ENCODE assay signal across 13 mouse cellular contexts in genomic region chr1:182776749-182777410, GRCm38 (mm10). TPM values are rescaled to one million over a fixed set of nuclear protein-coding genes. Genes with fewer than 3 reads are reported as not detected.
DNase-seq lines count a peak whose midpoint lies in the region; ATAC-seq lines count a peak whose summit lies in the region.
"Had no signal": no experiment of that assay in that cellular context is flagged by ENCODE, and none has a peak within 500 bp of the region (broad histone marks: within the 10 kb centered on the region; RNA-seq: fewer than 3 reads in every experiment).

No protein-coding gene starts in this region.

- DNase-seq in kidney, adult 9 months: no peak
- peak; percentile 77 for DNase-seq in brain, adult 2 months (ENCODE audit: low read depth, low spot score)
- peak; percentile 45 for DNase-seq in cerebellum, adult 11-12 months
- peak; percentile 10 for DNase-seq in embryonic facial prominence, embryonic 14.5 days (ENCODE audit: low spot score)
- no peak for DNase-seq in retina, postnatal 1 day
- DNase-seq in heart, embryonic 10.5 days (ENCODE audit: low spot score): no peak
- DNase-seq: forebrain, postnatal 0 days; heart, adult 11 months; lung, embryonic 14.5 days had no signal

- 34% methylated on average over 10 of the region's 10 CpGs for WGBS in kidney, embryonic 16.5 days
- WGBS in embryonic facial prominence, embryonic 14.5 days: 44% methylated on average over 10 of the region's 10 CpGs
- WGBS in heart, embryonic 10.5 days: 63% methylated on average over 10 of the region's 10 CpGs

- no peak overlapping the region for H3K9ac ChIP-seq in kidney, embryonic 16.5 days (replicated peaks; ENCODE audit: low read length)
- no peak overlapping the region for H3K9ac ChIP-seq in embryonic facial prominence, embryonic 14.5 days (ENCODE audit: low read depth, low read length)
- H3K9ac ChIP-seq: forebrain, postnatal 0 days; limb, embryonic 12.5 days; lung, embryonic 14.5 days; midbrain, embryonic 12.5 days had no signal

- no peaks in the 10 kb centered on the region for H3K36me3 ChIP-seq in kidney, embryonic 16.5 days (ENCODE audit: insufficient read depth, low read length)
- H3K36me3 ChIP-seq in embryonic facial prominence, embryonic 14.5 days (ENCODE audit: control insufficient read depth, insufficient read depth, low read length): no peaks in the 10 kb centered on the region
- H3K36me3 ChIP-seq in heart, embryonic 10.5 days: no peaks in the 10 kb centered on the region
- H3K36me3 ChIP-seq: limb, embryonic 12.5 days; midbrain, embryonic 12.5 days had no signal

- H3K27me3 ChIP-seq in kidney, embryonic 16.5 days (ENCODE audit: insufficient read depth, low read length): no peaks in the 10 kb centered on the region
- no peaks in the 10 kb centered on the region for H3K27me3 ChIP-seq in embryonic facial prominence, embryonic 14.5 days (replicated peaks; ENCODE audit: control insufficient read depth, insufficient read depth, low read length)
- no peaks in the 10 kb centered on the region for H3K27me3 ChIP-seq in heart, embryonic 10.5 days (ENCODE audit: insufficient read depth, poor library complexity, severe bottlenecking)
- H3K27me3 ChIP-seq: limb, embryonic 12.5 days; midbrain, embryonic 12.5 days had no signal

- H3K4me2 ChIP-seq in kidney, embryonic 16.5 days (replicated peaks; ENCODE audit: low read depth, low read length): no peak overlapping the region
- H3K4me2 ChIP-seq in embryonic facial prominence, embryonic 14.5 days (ENCODE audit: low read depth, low read length): no peak overlapping the region
- H3K4me2 ChIP-seq: limb, embryonic 12.5 days; lung, embryonic 14.5 days; midbrain, embryonic 12.5 days had no signal

- peaks cover 4% of the 10 kb centered on the region for H3K9me3 ChIP-seq in kidney, embryonic 16.5 days (ENCODE audit: low read length)
- no peaks in the 10 kb centered on the region for H3K9me3 ChIP-seq in embryonic facial prominence, embryonic 14.5 days (ENCODE audit: control insufficient read depth, low read length)
- no peaks in the 10 kb centered on the region for H3K9me3 ChIP-seq in heart, embryonic 10.5 days
- H3K9me3 ChIP-seq: limb, embryonic 12.5 days; midbrain, embryonic 12.5 days had no signal

- H3K27ac ChIP-seq in kidney, embryonic 16.5 days (ENCODE audit: low read length): no peak overlapping the region
- H3K27ac ChIP-seq in embryonic facial prominence, embryonic 14.5 days (replicated peaks; ENCODE audit: low read depth, low read length): no peak overlapping the region
- H3K27ac ChIP-seq in heart, embryonic 10.5 days: no peak overlapping the region
- H3K27ac ChIP-seq: limb, embryonic 12.5 days; midbrain, embryonic 12.5 days had no signal

- ATAC-seq in kidney, embryonic 16.5 days (ENCODE audit: low FRiP score, low TSS enrichment): peak; percentile 80
- ATAC-seq in embryonic facial prominence, embryonic 14.5 days (ENCODE audit: low read depth): no peak
- ATAC-seq: forebrain, postnatal 0 days had no signal

- no peak overlapping the region for H3K4me3 ChIP-seq in kidney, embryonic 16.5 days (ENCODE audit: low read length)
- H3K4me3 ChIP-seq in embryonic facial prominence, embryonic 14.5 days (ENCODE audit: low read depth, low read length): no peak overlapping the region
- no peak overlapping the region for H3K4me3 ChIP-seq in heart, embryonic 10.5 days
- H3K4me3 ChIP-seq: limb, embryonic 12.5 days; midbrain, embryonic 12.5 days had no signal

- peaks cover 6% of the 10 kb centered on the region for H3K4me1 ChIP-seq in kidney, embryonic 16.5 days (ENCODE audit: insufficient read depth, low read length)
- no peaks in the 10 kb centered on the region for H3K4me1 ChIP-seq in embryonic facial prominence, embryonic 14.5 days (ENCODE audit: control insufficient read depth, insufficient read depth, low read length)
- H3K4me1 ChIP-seq in heart, embryonic 10.5 days: peaks cover 27% of the 10 kb centered on the region
- H3K4me1 ChIP-seq: limb, embryonic 12.5 days had no signal

RNA-seq across cellular contexts. Expression of gene Susd4, which starts 13.2 kb away (rescaled TPM):
- polyA plus RNA-seq in kidney, embryonic 16.5 days (2015; fragmentation: Nextera tagmentation; extraction: Ambion mirVana): 25.7 and 26.4 TPM in 2 replicates
- 11.7 and 15.0 TPM in 2 replicates for polyA plus RNA-seq in embryonic facial prominence, embryonic 14.5 days (2014; fragmentation: Nextera tagmentation; extraction: Ambion mirVana)
- polyA plus RNA-seq in heart, embryonic 10.5 days (2016; fragmentation: Nextera tagmentation; extraction: Ambion mirVana): 6.5 and 9.4 TPM in 2 replicates

RNA-seq across cellular contexts. Expression of gene Ccdc185, which starts 27.9 kb away (rescaled TPM):
- polyA plus RNA-seq in kidney, embryonic 16.5 days (2015; fragmentation: Nextera tagmentation; extraction: Ambion mirVana): not detected in 2 replicates
- not detected in 2 replicates for polyA plus RNA-seq in embryonic facial prominence, embryonic 14.5 days (2014; fragmentation: Nextera tagmentation; extraction: Ambion mirVana)
- 0.08 TPM in 1 of 2 replicates, not detected in the other for polyA plus RNA-seq in heart, embryonic 10.5 days (2016; fragmentation: Nextera tagmentation; extraction: Ambion mirVana)
- polyA plus RNA-seq: embryonic facial prominence, embryonic 11.5 days; forebrain, postnatal 0 days; limb, embryonic 12.5 days; lung, embryonic 14.5 days; midbrain, embryonic 12.5 days had no signal

Comparison
In these comparisons a context has a peak if more than half of its experiments do, and no peak if none do; other contexts are left out.
1. DNase-seq: peak in brain, adult 2 months (single experiment), cerebellum, adult 11-12 months (single experiment) and embryonic facial prominence, embryonic 14.5 days (single experiment); none in kidney, adult 9 months (single experiment), retina, postnatal 1 day (single experiment) and heart, embryonic 10.5 days (single experiment).